Comparison of ENCODE assay signal across 9 mouse cellular contexts in genomic region chr7:66933251-66933650, GRCm38 (mm10).
DNase-seq lines count a peak whose midpoint lies in the region; ATAC-seq and TF ChIP-seq lines count a peak whose summit lies in the region.
"Had no signal": no experiment of that assay in that cellular context is flagged by ENCODE, and none has a peak within 500 bp of the region (broad histone marks: within the 10 kb centered on the region; RNA-seq: fewer than 3 reads in every experiment).

No protein-coding gene starts in this region.

- no peaks in the 10 kb centered on the region for H3K9me3 ChIP-seq in limb, embryonic 14.5 days (ENCODE audit: control insufficient read depth, low read length)
- H3K9me3 ChIP-seq in midbrain, embryonic 14.5 days (ENCODE audit: control insufficient read depth, low read length): no peaks in the 10 kb centered on the region

- H3K4me1 ChIP-seq in limb, embryonic 14.5 days (ENCODE audit: control insufficient read depth, insufficient read depth, low read length): peaks cover 38% of the 10 kb centered on the region
- H3K4me1 ChIP-seq in midbrain, embryonic 14.5 days (ENCODE audit: control insufficient read depth, insufficient read depth, low read length): no peaks in the 10 kb centered on the region

- H3K4me2 ChIP-seq in limb, embryonic 14.5 days (replicated peaks; ENCODE audit: low read depth, low read length, severe bottlenecking): no peak overlapping the region
- H3K4me2 ChIP-seq in midbrain, embryonic 14.5 days (ENCODE audit: low read length): no peak overlapping the region

- H3K4me3 ChIP-seq in limb, embryonic 14.5 days (replicated peaks; ENCODE audit: low read length): no peak overlapping the region
- H3K4me3 ChIP-seq in midbrain, embryonic 14.5 days (replicated peaks; ENCODE audit: low read depth, low read length): no peak overlapping the region
- H3K4me3 ChIP-seq: erythroblast, embryonic 14.5 days had no signal

- no peak for TF ChIP-seq POLR2A in limb, embryonic 14.5 days (IDR thresholded peaks at IDR 0.05; ENCODE audit: borderline replicate concordance, extremely low read depth, insufficient read depth, insufficient read length)

- H3K27ac ChIP-seq in limb, embryonic 14.5 days (replicated peaks; ENCODE audit: low read depth, low read length): 0 out of 2 replicates have a peak overlapping the region, but pooled peaks have one; percentile 26
- no peak overlapping the region for H3K27ac ChIP-seq in midbrain, embryonic 14.5 days (replicated peaks; ENCODE audit: low read depth, low read length)

- DNase-seq in adrenal gland, adult 2 months: peak; percentile 16
- no peak for DNase-seq in adrenal gland, adult 18-20 months (ENCODE audit: low spot score in 2 of 2)
- DNase-seq in adrenal gland, postnatal 25 days: peak; percentile 13
- DNase-seq in heart, postnatal 10 days: peak; percentile 70 to 73
- DNase-seq in limb, embryonic 14.5 days (ENCODE audit: low spot score): peak; percentile 44
- no peak for DNase-seq in midbrain, embryonic 14.5 days
- DNase-seq in cerebellum, postnatal 14 days: no peak
- no peak for DNase-seq in frontal cortex, postnatal 36 days (ENCODE audit: low spot score in 2 of 2)

- H3K9ac ChIP-seq in limb, embryonic 14.5 days (ENCODE audit: low read depth, low read length, severe bottlenecking): no peak overlapping the region
- no peak overlapping the region for H3K9ac ChIP-seq in midbrain, embryonic 14.5 days (replicated peaks; ENCODE audit: low read length)

- intact Hi-C loops in heart, postnatal 10 days (cut with DNase I): no loop called here

- no peaks in the 10 kb centered on the region; the same call in 1 of the 2 replicates for H3K36me3 ChIP-seq in limb, embryonic 14.5 days (ENCODE audit: control insufficient read depth, insufficient read depth, low read length)
- no peaks in the 10 kb centered on the region for H3K36me3 ChIP-seq in midbrain, embryonic 14.5 days (ENCODE audit: control insufficient read depth, insufficient read depth, low read length)

- H3K27me3 ChIP-seq in limb, embryonic 14.5 days (ENCODE audit: control insufficient read depth, insufficient read depth, low read length): no peaks in the 10 kb centered on the region
- no peaks in the 10 kb centered on the region for H3K27me3 ChIP-seq in midbrain, embryonic 14.5 days (ENCODE audit: control insufficient read depth, insufficient read depth, low read length)

- WGBS in limb, embryonic 14.5 days: 65% methylated on average over 4 of the region's 4 CpGs
- WGBS in midbrain, embryonic 14.5 days: 45% methylated on average over 4 of the region's 4 CpGs

- peak; percentile 13; the same call in 1 of the 2 replicates for ATAC-seq in limb, embryonic 14.5 days (ENCODE audit: low FRiP score, low read depth)
- ATAC-seq in midbrain, embryonic 14.5 days (ENCODE audit: low FRiP score, low TSS enrichment): no peak

Comparison
In these comparisons a context has a peak if more than half of its experiments do, and no peak if none do; other contexts are left out.
1. DNase-seq: peak in adrenal gland, adult 2 months (single experiment), adrenal gland, postnatal 25 days (single experiment), heart, postnatal 10 days (2 of 2) and limb, embryonic 14.5 days (single experiment); none in adrenal gland, adult 18-20 months (0 of 2), midbrain, embryonic 14.5 days (single experiment), cerebellum, postnatal 14 days (0 of 2) and frontal cortex, postnatal 36 days (0 of 2).